Mouse (Mus musculus) spleen, adult 18-20 months (tissue): ENCODE data around the gene Fam57b.

Source experiments
- DNase-seq, 2 experiments: peaks; one replicate each; pipeline ENCODE4 v3.0.0; 2022; ENCODE audit warnings: mixed read lengths in 2 of 2

Fam57b gene

GRCm38 (mm10) chr7:126832036-126832598, 34.6 kb downstream of the Fam57b start:
- peak; percentile 52 to 75 for DNase-seq

GRCm38 (mm10) chr7:126833294-126833693, 35.8 kb downstream of the Fam57b start:
- DNase-seq, result no peak

GRCm38 (mm10) chr7:126843276-126843675, 45.8 kb downstream of the Fam57b start:
- no peak for DNase-seq

- DNase-seq, result no peak
Observed at GRCm38 (mm10) chr7:126845516-126845915, 48.0 kb downstream of the Fam57b start.

- no peak for DNase-seq
Observed at GRCm38 (mm10) chr7:126847116-126847420, 49.6 kb downstream of the Fam57b start, which contains the start of gene Doc2a. TSS of gene Doc2a (plus strand) at chr7:126847416.

- no peak for DNase-seq
Observed at GRCm38 (mm10) chr7:126847421-126848398, 50.2 kb downstream of the Fam57b start.

GRCm38 (mm10) chr7:126848794-126849193, 51.3 kb downstream of the Fam57b start:
- no peak for DNase-seq

GRCm38 (mm10) chr7:126850161-126850560, 52.7 kb downstream of the Fam57b start:
- no peak for DNase-seq

GRCm38 (mm10) chr7:126851192-126851591, 53.7 kb downstream of the Fam57b start:
- DNase-seq, result no peak

GRCm38 (mm10) chr7:126853454-126853853, 56.0 kb downstream of the Fam57b start:
- no peak for DNase-seq

GRCm38 (mm10) chr7:126855641-126856040, 58.2 kb downstream of the Fam57b start:
- DNase-seq, result no peak

- DNase-seq, result no peak
Observed at GRCm38 (mm10) chr7:126856741-126857420, 59.4 kb downstream of the Fam57b start.

- no peak for DNase-seq
Observed at GRCm38 (mm10) chr7:126860987-126861386, 63.5 kb downstream of the Fam57b start.

- peak; percentile 89 to 97 for DNase-seq
Observed at GRCm38 (mm10) chr7:126861429-126862130, 64.1 kb downstream of the Fam57b start, which contains the start of gene Hirip3. TSS of gene Hirip3 (plus strand) at chr7:126861972.

GRCm38 (mm10) chr7:126862147-126862784, 64.8 kb downstream of the Fam57b start, which contains the start of gene Ino80e:
TSS of gene Ino80e (minus strand) at chr7:126862377.
- peak; percentile 81 to 90 for DNase-seq

GRCm38 (mm10) chr7:126863791-126864190, 66.3 kb downstream of the Fam57b start:
- no peak for DNase-seq

GRCm38 (mm10) chr7:126867534-126867933, 70.1 kb downstream of the Fam57b start:
- DNase-seq, result no peak

- DNase-seq, result no peak
Observed at GRCm38 (mm10) chr7:126868003-126868402, 70.5 kb downstream of the Fam57b start.

GRCm38 (mm10) chr7:126869780-126870519, 72.5 kb downstream of the Fam57b start:
- no peak for DNase-seq

- DNase-seq, result no peak
Observed at GRCm38 (mm10) chr7:126870520-126870891, 73.0 kb downstream of the Fam57b start.

- no peak for DNase-seq
Observed at GRCm38 (mm10) chr7:126877239-126877638, 79.8 kb downstream of the Fam57b start.
